Mouse (Mus musculus): ENCODE data around the gene Setd7. TPM values are rescaled to one million over a fixed set of nuclear protein-coding genes. Genes with fewer than 3 reads are reported as not detected.

The Setd7 gene
- polyA plus RNA-seq, 1 experiment from 2014 or later: 2.8 TPM

GRCm38 (mm10) chr3:51494466-51494865 is 66.2 kb downstream of the Setd7 start:
- no peak overlapping the region for H3K4me3 ChIP-seq
- DNase-seq (ENCODE audit: low spot score): no peak
- WGBS: 92% methylated on average over 2 of the region's 2 CpGs
- H3K9me3 ChIP-seq (replicated peaks): no peaks in the 10 kb centered on the region
- H3K36me3 ChIP-seq: peaks cover 26% of the 10 kb centered on the region
- no peaks in the 10 kb centered on the region for H3K4me1 ChIP-seq
- H3K27me3 ChIP-seq (ENCODE audit: low read depth, poor library complexity, severe bottlenecking): no peaks in the 10 kb centered on the region
- H3K27ac ChIP-seq (replicated peaks): no peak overlapping the region

GRCm38 (mm10) chr3:51493272-51493838 is 67.3 kb downstream of the Setd7 start:
- no peak overlapping the region for H3K27ac ChIP-seq (replicated peaks)
- peaks cover 29% of the 10 kb centered on the region for H3K36me3 ChIP-seq
- WGBS: 93% methylated on average over 13 of the region's 13 CpGs
- no peaks in the 10 kb centered on the region for H3K4me1 ChIP-seq
- no peaks in the 10 kb centered on the region for H3K27me3 ChIP-seq (ENCODE audit: low read depth, poor library complexity, severe bottlenecking)
- no peaks in the 10 kb centered on the region for H3K9me3 ChIP-seq (replicated peaks)
- no peak overlapping the region for H3K4me3 ChIP-seq
- DNase-seq (ENCODE audit: low spot score): no peak

- DNase-seq (ENCODE audit: low spot score): no peak
- WGBS: 92% methylated on average over 7 of the region's 7 CpGs
- peaks cover 32% of the 10 kb centered on the region for H3K36me3 ChIP-seq
- H3K9me3 ChIP-seq (replicated peaks): no peaks in the 10 kb centered on the region
- H3K27ac ChIP-seq (replicated peaks): no peak overlapping the region
- H3K4me3 ChIP-seq: no peak overlapping the region
- H3K4me1 ChIP-seq: peaks cover 5% of the 10 kb centered on the region
- no peaks in the 10 kb centered on the region for H3K27me3 ChIP-seq (ENCODE audit: low read depth, poor library complexity, severe bottlenecking)
Measured at GRCm38 (mm10) chr3:51490088-51490753, 70.5 kb downstream of the Setd7 start.

GRCm38 (mm10) chr3:51486491-51487195 is 74.0 kb downstream of the Setd7 start:
- Histone ChIP-seq H3K27me3 (ENCODE audit: low read depth, poor library complexity, severe bottlenecking) (no peaks in the 10 kb centered on the region), H3K4me1 (peaks cover 27% of the 10 kb centered on the region), H3K4me3 (no peak overlapping the region), H3K36me3 (peaks cover 17% of the 10 kb centered on the region), H3K27ac (replicated peaks) (no peak overlapping the region), H3K9me3 (replicated peaks) (no peaks in the 10 kb centered on the region)
- WGBS: 91% methylated on average over 4 of the region's 4 CpGs
- no peak for DNase-seq (ENCODE audit: low spot score)

- Histone ChIP-seq H3K4me3 (peak overlapping the region; percentile 82), H3K4me1 (peaks cover 27% of the 10 kb centered on the region), H3K27ac (replicated peaks) (no peak overlapping the region), H3K36me3 (peaks cover 17% of the 10 kb centered on the region), H3K27me3 (ENCODE audit: low read depth, poor library complexity, severe bottlenecking) (no peaks in the 10 kb centered on the region), H3K9me3 (replicated peaks) (no peaks in the 10 kb centered on the region)
- WGBS: 89% methylated on average over 4 of the region's 4 CpGs
- DNase-seq (ENCODE audit: low spot score): no peak
Measured at GRCm38 (mm10) chr3:51485347-51485746, 75.3 kb downstream of the Setd7 start.

GRCm38 (mm10) chr3:51484370-51484769 is 76.3 kb downstream of the Setd7 start:
- peaks cover 27% of the 10 kb centered on the region for H3K4me1 ChIP-seq
- under 1% methylated on average over 33 of the region's 33 CpGs for WGBS

GRCm38 (mm10) chr3:51483741-51484359 is 76.8 kb downstream of the Setd7 start, which contains the start of gene Rab33b:
TSS of gene Rab33b (plus strand) at chr3:51483920.
- Histone ChIP-seq H3K27me3 (ENCODE audit: low read depth, poor library complexity, severe bottlenecking) (no peaks in the 10 kb centered on the region), H3K4me3 (peak within 1 kb of the TSS; percentile 82), H3K27ac (replicated peaks) (peak within 1 kb of the TSS; percentile 93), H3K36me3 (peaks cover 17% of the 10 kb centered on the region), H3K4me1 (peaks cover 27% of the 10 kb centered on the region), H3K9me3 (replicated peaks) (no peaks in the 10 kb centered on the region)
- DNase-seq (ENCODE audit: low spot score): peak; percentile 95
- WGBS: under 1% methylated on average over 70 of the region's 70 CpGs

More at GRCm38 (mm10) chr3:51484370-51484769, 76.3 kb downstream of the Setd7 start:
- Histone ChIP-seq H3K27me3 (ENCODE audit: low read depth, poor library complexity, severe bottlenecking) (no peaks in the 10 kb centered on the region), H3K4me3 (peak overlapping the region; percentile 82), H3K9me3 (replicated peaks) (no peaks in the 10 kb centered on the region), H3K27ac (replicated peaks) (peak overlapping the region; percentile 93), H3K36me3 (peaks cover 17% of the 10 kb centered on the region)
- no peak for DNase-seq (ENCODE audit: low spot score)

GRCm38 (mm10) chr3:51482781-51483180 is 77.9 kb downstream of the Setd7 start:
- 86% methylated on average over 3 of the region's 3 CpGs for WGBS
- no peaks in the 10 kb centered on the region for H3K27me3 ChIP-seq (ENCODE audit: low read depth, poor library complexity, severe bottlenecking)
- no peak for DNase-seq (ENCODE audit: low spot score)
- peaks cover 9% of the 10 kb centered on the region; the same call in 1 of the 2 replicates for H3K36me3 ChIP-seq
- peaks cover 27% of the 10 kb centered on the region for H3K4me1 ChIP-seq
- H3K4me3 ChIP-seq: peak overlapping the region; percentile 82
- H3K27ac ChIP-seq (replicated peaks): no peak overlapping the region
- no peaks in the 10 kb centered on the region for H3K9me3 ChIP-seq (replicated peaks)

GRCm38 (mm10) chr3:51481881-51482280 is 78.8 kb downstream of the Setd7 start:
- 62% methylated on average over 3 of the region's 3 CpGs for WGBS
- no peak for DNase-seq (ENCODE audit: low spot score)

GRCm38 (mm10) chr3:51481059-51481458 is 79.6 kb downstream of the Setd7 start:
- Histone ChIP-seq H3K4me3 (no peak overlapping the region), H3K27me3 (ENCODE audit: low read depth, poor library complexity, severe bottlenecking) (no peaks in the 10 kb centered on the region), H3K27ac (replicated peaks) (no peak overlapping the region), H3K36me3 (peaks cover 4% of the 10 kb centered on the region; the same call in 1 of the 2 replicates), H3K9me3 (replicated peaks) (no peaks in the 10 kb centered on the region), H3K4me1 (peaks cover 27% of the 10 kb centered on the region)
- peak; percentile 47 for DNase-seq (ENCODE audit: low spot score)

More at GRCm38 (mm10) chr3:51481881-51482280, 78.8 kb downstream of the Setd7 start:
- Histone ChIP-seq H3K4me3 (no peak overlapping the region), H3K27ac (replicated peaks) (no peak overlapping the region), H3K4me1 (peaks cover 27% of the 10 kb centered on the region), H3K27me3 (ENCODE audit: low read depth, poor library complexity, severe bottlenecking) (no peaks in the 10 kb centered on the region), H3K36me3 (peaks cover 5% of the 10 kb centered on the region; the same call in 1 of the 2 replicates), H3K9me3 (replicated peaks) (no peaks in the 10 kb centered on the region)

GRCm38 (mm10) chr3:51479893-51480292 is 80.8 kb downstream of the Setd7 start:
- H3K4me3 ChIP-seq: no peak overlapping the region
- WGBS: 49% methylated on average over 2 of the region's 2 CpGs
- no peak for DNase-seq (ENCODE audit: low spot score)
- peaks cover 10% of the 10 kb centered on the region for H3K36me3 ChIP-seq
- no peaks in the 10 kb centered on the region for H3K9me3 ChIP-seq (replicated peaks)
- peaks cover 18% of the 10 kb centered on the region for H3K4me1 ChIP-seq
- H3K27me3 ChIP-seq (ENCODE audit: low read depth, poor library complexity, severe bottlenecking): no peaks in the 10 kb centered on the region
- no peak overlapping the region for H3K27ac ChIP-seq (replicated peaks)

- H3K9me3 ChIP-seq (replicated peaks): no peaks in the 10 kb centered on the region
- no peak for DNase-seq (ENCODE audit: low spot score)
- no peak overlapping the region for H3K27ac ChIP-seq (replicated peaks)
- no peak overlapping the region for H3K4me3 ChIP-seq
- H3K27me3 ChIP-seq (ENCODE audit: low read depth, poor library complexity, severe bottlenecking): no peaks in the 10 kb centered on the region
- H3K4me1 ChIP-seq: no peaks in the 10 kb centered on the region
- WGBS: 86% methylated on average over 4 of the region's 4 CpGs
- H3K36me3 ChIP-seq: peaks cover 51% of the 10 kb centered on the region
Measured at GRCm38 (mm10) chr3:51475706-51476105, 85.0 kb downstream of the Setd7 start.
